8 mouse cellular contexts compared by ENCODE assay signal in the genomic region with DNA sequence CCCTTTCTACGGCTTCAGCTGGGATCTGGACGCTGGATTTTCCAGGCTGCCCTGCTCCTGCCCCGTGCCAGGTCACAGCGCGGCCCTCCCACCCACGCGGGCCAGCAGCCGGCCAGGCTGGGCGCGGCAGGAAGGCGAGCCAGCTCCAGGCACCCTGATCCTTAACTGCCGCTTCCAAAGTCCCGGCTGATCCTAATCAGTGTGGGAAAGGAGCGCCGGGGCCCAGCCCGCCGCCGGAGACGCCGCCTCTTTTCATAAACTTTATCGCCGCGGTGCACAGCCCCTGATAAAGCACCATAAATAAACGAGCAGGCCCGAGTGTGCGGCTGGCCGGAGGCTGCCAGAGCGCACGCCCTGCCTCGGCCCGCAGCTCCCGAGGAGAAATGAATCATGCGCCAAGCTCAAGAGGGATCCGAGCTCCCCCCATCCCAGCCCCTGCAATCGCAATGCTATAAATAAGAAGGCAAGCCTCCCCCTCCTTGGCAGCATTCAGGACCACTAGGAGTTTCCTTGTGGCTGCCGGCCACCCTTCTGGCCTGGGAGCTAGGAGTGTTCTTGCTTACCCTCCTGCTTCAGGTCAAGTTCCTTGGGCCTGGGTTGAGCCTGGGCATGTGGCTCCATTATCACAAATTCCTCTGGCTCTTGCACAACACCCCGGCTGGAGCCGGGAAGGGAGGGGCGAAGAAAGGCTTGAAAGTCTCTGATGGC.
DNase-seq lines count a peak whose midpoint lies in the region; ATAC-seq and TF ChIP-seq lines count a peak whose summit lies in the region.

No protein-coding gene starts in this region.

- H3K27ac ChIP-seq in embryonic facial prominence, embryonic 14.5 days (replicated peaks; ENCODE audit: low read depth, low read length) = peak overlapping the region; percentile 73
- H3K27ac ChIP-seq in heart, embryonic 10.5 days = peak overlapping the region; percentile 90
- H3K27ac ChIP-seq in kidney, embryonic 15.5 days = peak overlapping the region; percentile 96
- peak overlapping the region; percentile 64 for H3K27ac ChIP-seq in liver, embryonic 15.5 days (replicated peaks)
- H3K27ac ChIP-seq in neural tube, embryonic 13.5 days (replicated peaks) = peak overlapping the region; percentile 6
- no peak overlapping the region for H3K27ac ChIP-seq in thymus, adult 2 months (ENCODE audit: control insufficient read depth, insufficient read depth, low read length)

- H3K4me3 ChIP-seq in embryonic facial prominence, embryonic 14.5 days (ENCODE audit: low read depth, low read length) = peak overlapping the region; percentile 34
- H3K4me3 ChIP-seq in heart, embryonic 10.5 days = peak overlapping the region; percentile 56
- peak overlapping the region; percentile 38 for H3K4me3 ChIP-seq in kidney, embryonic 15.5 days (replicated peaks)
- peak overlapping the region; percentile 41 for H3K4me3 ChIP-seq in liver, embryonic 15.5 days (replicated peaks)
- H3K4me3 ChIP-seq in neural tube, embryonic 13.5 days = peak overlapping the region; percentile 31
- peak overlapping the region; percentile 25; the same call in 1 of the 2 replicates for H3K4me3 ChIP-seq in thymus, adult 2 months (ENCODE audit: control insufficient read depth, insufficient read depth, low read length)

- peak overlapping the region; percentile 57 for H3K4me2 ChIP-seq in embryonic facial prominence, embryonic 14.5 days (ENCODE audit: low read depth, low read length)
- peak overlapping the region; percentile 68 for H3K4me2 ChIP-seq in kidney, embryonic 15.5 days
- peak overlapping the region; percentile 71 for H3K4me2 ChIP-seq in liver, embryonic 15.5 days
- H3K4me2 ChIP-seq in neural tube, embryonic 13.5 days = peak overlapping the region; percentile 60

- peaks cover 18% of the 10 kb centered on the region for H3K4me1 ChIP-seq in embryonic facial prominence, embryonic 14.5 days (ENCODE audit: control insufficient read depth, insufficient read depth, low read length)
- peaks cover 39% of the 10 kb centered on the region for H3K4me1 ChIP-seq in heart, embryonic 10.5 days
- peaks cover 44% of the 10 kb centered on the region for H3K4me1 ChIP-seq in kidney, embryonic 15.5 days
- peaks cover 22% of the 10 kb centered on the region for H3K4me1 ChIP-seq in liver, embryonic 15.5 days (replicated peaks)
- H3K4me1 ChIP-seq in neural tube, embryonic 13.5 days (replicated peaks) = peaks cover 36% of the 10 kb centered on the region
- peaks cover 9% of the 10 kb centered on the region; the same call in 1 of the 2 replicates for H3K4me1 ChIP-seq in thymus, adult 2 months (replicated peaks; ENCODE audit: control insufficient read depth, insufficient read depth, low read length)

- H3K9ac ChIP-seq in embryonic facial prominence, embryonic 14.5 days (ENCODE audit: low read depth, low read length) = peak overlapping the region; percentile 50
- H3K9ac ChIP-seq in kidney, embryonic 15.5 days = peak overlapping the region; percentile 54
- H3K9ac ChIP-seq in liver, embryonic 15.5 days = no peak overlapping the region
- H3K9ac ChIP-seq in neural tube, embryonic 13.5 days = peak overlapping the region; percentile 54

- no peak for TF ChIP-seq CTCF in thymus, adult 2 months (IDR thresholded peaks at IDR 0.05; ENCODE audit: borderline replicate concordance, control insufficient read depth, extremely low read depth, insufficient read depth, low read length, poor library complexity)

- no peaks in the 10 kb centered on the region for H3K9me3 ChIP-seq in embryonic facial prominence, embryonic 14.5 days (ENCODE audit: control insufficient read depth, low read length)
- no peaks in the 10 kb centered on the region for H3K9me3 ChIP-seq in heart, embryonic 10.5 days
- H3K9me3 ChIP-seq in kidney, embryonic 15.5 days (replicated peaks) = no peaks in the 10 kb centered on the region
- no peaks in the 10 kb centered on the region for H3K9me3 ChIP-seq in liver, embryonic 15.5 days (replicated peaks)
- no peaks in the 10 kb centered on the region for H3K9me3 ChIP-seq in neural tube, embryonic 13.5 days

- no peaks in the 10 kb centered on the region for H3K36me3 ChIP-seq in embryonic facial prominence, embryonic 14.5 days (ENCODE audit: control insufficient read depth, insufficient read depth, low read length)
- no peaks in the 10 kb centered on the region for H3K36me3 ChIP-seq in heart, embryonic 10.5 days
- H3K36me3 ChIP-seq in kidney, embryonic 15.5 days = no peaks in the 10 kb centered on the region
- no peaks in the 10 kb centered on the region for H3K36me3 ChIP-seq in liver, embryonic 15.5 days (replicated peaks)
- H3K36me3 ChIP-seq in neural tube, embryonic 13.5 days = no peaks in the 10 kb centered on the region
- H3K36me3 ChIP-seq in thymus, adult 2 months (ENCODE audit: control insufficient read depth, insufficient read depth, low read length) = no peaks in the 10 kb centered on the region

- peak; percentile 86 for ATAC-seq in embryonic facial prominence, embryonic 14.5 days (ENCODE audit: low read depth)
- peak; percentile 93 for ATAC-seq in kidney, embryonic 15.5 days (replicated peaks; ENCODE audit: low FRiP score)
- peak; percentile 77 for ATAC-seq in liver, embryonic 15.5 days (ENCODE audit: insufficient read depth)
- peak; percentile 60 for ATAC-seq in neural tube, embryonic 13.5 days (ENCODE audit: low read depth)

- DNase-seq in 3T3-L1 (ENCODE audit: low read depth, low spot score) = peak; percentile 88
- peak; percentile 31 to 57 for DNase-seq in adrenal gland, postnatal 4 days (ENCODE audit: low spot score in 2 of 2)
- DNase-seq in embryonic facial prominence, embryonic 14.5 days (ENCODE audit: low spot score) = peak; percentile 89
- DNase-seq in heart, embryonic 10.5 days (ENCODE audit: low spot score) = peak; percentile 85
- peak; percentile 3 for DNase-seq in thymus, adult 2 months

- 3% methylated on average over 29 of the region's 39 CpGs for WGBS in embryonic facial prominence, embryonic 14.5 days
- WGBS in heart, embryonic 10.5 days = under 1% methylated on average over 39 of the region's 39 CpGs
- 2% methylated on average over 39 of the region's 39 CpGs for WGBS in kidney, embryonic 15.5 days
- WGBS in liver, embryonic 15.5 days (ENCODE audit: insufficient replicate concordance) = 3% methylated on average over 39 of the region's 39 CpGs
- 2% methylated on average over 39 of the region's 39 CpGs for WGBS in neural tube, embryonic 13.5 days
- WGBS in thymus, adult 2 months = 16% methylated on average over 39 of the region's 39 CpGs

- no peaks in the 10 kb centered on the region for H3K27me3 ChIP-seq in embryonic facial prominence, embryonic 14.5 days (replicated peaks; ENCODE audit: control insufficient read depth, insufficient read depth, low read length)
- no peaks in the 10 kb centered on the region for H3K27me3 ChIP-seq in heart, embryonic 10.5 days (ENCODE audit: insufficient read depth, poor library complexity, severe bottlenecking)
- H3K27me3 ChIP-seq in kidney, embryonic 15.5 days = peaks cover 16% of the 10 kb centered on the region
- peaks cover 21% of the 10 kb centered on the region for H3K27me3 ChIP-seq in liver, embryonic 15.5 days
- H3K27me3 ChIP-seq in neural tube, embryonic 13.5 days = peaks cover 16% of the 10 kb centered on the region; the same call in 1 of the 2 replicates
- H3K27me3 ChIP-seq in thymus, adult 2 months (ENCODE audit: control insufficient read depth, insufficient read depth, low read length) = no peaks in the 10 kb centered on the region

- no peak for TF ChIP-seq POLR2A in thymus, adult 2 months (IDR thresholded peaks at IDR 0.05; ENCODE audit: control insufficient read depth, extremely low read depth, insufficient read depth, low read length, poor library complexity)

Comparison
In these comparisons a context has a peak if more than half of its experiments do, and no peak if none do; other contexts are left out.
1. DNase-seq: peak in every context shown above with its lines; median percentile 89 in embryonic facial prominence, embryonic 14.5 days; 88 in 3T3-L1; 85 in heart, embryonic 10.5 days; 44 in adrenal gland, postnatal 4 days; 3 in thymus, adult 2 months.